Mouse (Mus musculus) lung, postnatal 25 days (tissue): ENCODE measurements at regions not wholly inside any gene's neighbourhood (a gene's known extent, or its start where the extent isn't known, plus 50 kb on each side); places are given as distances from the start of the nearest gene placed in this dataset.

Experiments
- DNase-seq: peaks from one replicate; pipeline ENCODE4 v3.0.0; 2022; ENCODE audit warnings: low spot score

DNA sequence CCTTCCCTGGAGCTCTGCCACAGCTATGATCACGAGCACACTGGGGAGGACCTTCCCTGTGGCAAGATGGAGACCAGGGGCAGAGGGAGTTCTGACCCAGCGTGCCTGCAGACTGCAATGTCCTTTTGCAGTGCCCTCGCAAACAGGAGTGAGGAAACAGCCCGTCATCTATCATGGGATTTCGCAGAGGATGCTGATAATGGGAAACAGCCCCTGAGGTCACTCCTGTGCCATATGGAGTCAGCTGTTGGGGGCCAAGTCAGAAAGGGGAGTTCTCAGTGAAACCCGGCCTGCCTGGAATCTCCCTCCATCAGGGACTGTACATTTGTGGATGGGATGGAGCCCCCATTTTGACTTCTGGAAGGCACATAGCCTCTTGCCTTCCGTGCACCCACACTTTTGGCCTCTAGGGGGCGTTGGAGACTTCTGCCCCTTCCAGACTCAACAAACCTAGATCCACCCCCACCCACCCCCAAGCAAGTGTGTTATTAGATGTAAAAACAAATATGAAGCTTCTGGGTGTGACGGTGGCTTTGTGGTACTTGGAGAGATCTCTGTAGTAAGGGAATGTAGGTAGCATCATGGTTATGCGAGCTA is 98.1 kb downstream of the Kdr start:
- DNase-seq: no peak

DNA sequence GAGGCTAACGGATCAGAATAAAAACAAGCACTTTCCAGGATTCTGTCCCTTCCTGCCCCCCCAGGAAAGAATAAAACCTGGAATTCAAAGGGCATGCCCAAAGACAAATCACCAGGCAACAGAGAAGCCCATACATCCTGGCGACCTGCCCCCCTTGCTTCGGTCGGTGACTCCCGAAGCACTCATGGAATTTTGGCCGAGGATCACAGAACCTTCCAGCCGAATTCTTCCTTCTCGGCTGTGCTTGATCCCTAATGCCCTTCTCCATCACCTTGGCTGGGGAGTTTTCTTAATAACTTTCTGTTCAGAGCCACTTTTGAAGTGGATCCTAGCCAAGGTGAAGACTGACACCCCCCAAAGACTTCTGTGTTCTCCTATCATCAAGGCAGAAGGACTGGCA is 99.9 kb downstream of the Kdr start:
- DNase-seq: peak; percentile 10

DNA sequence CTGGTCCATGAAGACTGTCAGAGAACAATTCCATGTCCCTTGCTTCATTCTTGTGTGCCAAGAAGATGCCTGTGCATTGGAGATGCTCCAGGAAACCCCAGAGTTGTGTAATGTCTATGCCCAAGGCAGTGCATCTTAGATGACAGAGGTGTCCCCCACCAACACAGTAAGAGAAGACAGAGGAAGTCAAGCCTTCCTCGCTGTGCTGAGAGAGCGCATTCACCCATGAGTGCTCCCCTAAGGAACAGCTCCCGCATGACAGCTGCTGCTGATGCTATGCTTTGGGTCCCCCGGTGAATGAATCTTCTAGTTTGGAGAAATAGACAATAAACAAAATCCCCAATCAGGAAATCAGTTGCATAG is 100.7 kb downstream of the Kdr start:
- DNase-seq: no peak

DNA sequence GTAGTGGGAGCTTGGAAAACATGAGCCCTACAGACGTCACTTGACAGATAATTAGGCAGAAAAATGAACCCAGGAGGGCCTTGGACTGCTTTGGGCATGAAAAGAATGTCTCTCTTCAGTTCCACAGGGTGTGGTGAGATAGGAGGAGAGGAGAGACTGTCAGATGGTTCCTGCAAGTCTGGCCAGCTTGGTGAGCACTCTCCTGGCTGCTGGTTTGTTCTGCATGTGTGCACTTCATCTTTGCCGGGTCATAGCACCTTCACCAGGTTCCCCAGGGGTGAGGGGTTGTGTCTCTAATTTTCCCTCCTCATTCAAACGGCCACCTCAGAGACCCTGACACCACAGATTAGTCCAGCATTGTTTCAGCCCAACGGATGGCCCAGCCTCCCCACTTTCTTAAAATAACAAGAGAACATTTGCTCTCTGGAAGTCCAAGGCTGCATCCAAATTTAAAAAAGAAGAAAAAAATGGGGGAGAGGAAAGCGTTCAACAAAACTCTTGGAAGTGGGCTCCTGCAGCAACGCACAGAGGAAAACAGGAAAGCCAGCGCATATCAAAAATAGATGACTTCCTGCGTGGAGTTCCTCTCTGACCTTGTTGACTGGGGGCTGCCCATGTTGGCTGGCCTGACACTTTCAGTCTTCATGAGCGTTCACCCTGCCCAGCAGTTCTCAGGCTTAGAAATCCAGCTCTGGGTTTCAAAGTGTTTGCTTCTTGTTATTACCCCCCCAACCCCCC is 101.2 kb downstream of the Kdr start:
- DNase-seq: peak; percentile 10

DNA sequence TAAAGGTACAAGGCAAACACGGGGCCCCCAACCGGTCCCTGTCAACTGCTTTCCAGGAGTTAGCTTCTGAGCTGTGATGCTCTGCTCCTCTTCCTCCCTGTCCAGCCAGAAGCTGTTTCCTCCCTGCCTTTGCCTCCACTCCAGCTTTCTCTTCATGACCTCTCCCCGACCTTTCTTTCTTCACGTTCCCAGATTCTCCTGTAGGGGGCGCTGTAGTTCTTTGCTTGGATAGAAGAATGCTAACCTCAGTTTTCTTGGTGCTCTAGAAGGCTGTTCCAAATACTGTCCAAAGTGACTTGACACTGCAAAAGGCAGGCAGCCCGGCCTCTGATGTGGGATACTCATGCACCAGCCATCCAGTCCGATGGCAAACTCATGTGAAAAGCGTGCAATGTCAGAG is 107.1 kb downstream of the Kdr start:
- DNase-seq: peak; percentile 81

DNA sequence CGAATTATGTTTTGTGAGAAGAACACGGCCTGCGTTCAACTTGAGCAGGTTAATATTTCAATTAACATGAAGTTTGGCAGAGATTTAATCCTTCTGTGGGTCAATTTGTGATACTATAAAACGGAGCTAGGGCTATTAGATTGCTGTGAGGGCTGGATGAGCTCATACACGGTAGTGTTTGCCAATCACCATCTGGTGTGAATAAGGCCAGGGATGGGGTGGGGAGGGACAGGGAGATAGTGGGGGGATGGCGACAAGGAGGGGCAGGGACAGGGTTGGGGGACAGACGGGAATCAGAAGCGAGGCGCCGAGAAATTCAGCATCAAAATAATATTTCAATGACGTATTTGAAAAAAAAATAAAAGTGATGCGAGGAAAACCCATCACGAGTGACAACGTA is 107.6 kb downstream of the Kdr start:
- no peak for DNase-seq

DNA sequence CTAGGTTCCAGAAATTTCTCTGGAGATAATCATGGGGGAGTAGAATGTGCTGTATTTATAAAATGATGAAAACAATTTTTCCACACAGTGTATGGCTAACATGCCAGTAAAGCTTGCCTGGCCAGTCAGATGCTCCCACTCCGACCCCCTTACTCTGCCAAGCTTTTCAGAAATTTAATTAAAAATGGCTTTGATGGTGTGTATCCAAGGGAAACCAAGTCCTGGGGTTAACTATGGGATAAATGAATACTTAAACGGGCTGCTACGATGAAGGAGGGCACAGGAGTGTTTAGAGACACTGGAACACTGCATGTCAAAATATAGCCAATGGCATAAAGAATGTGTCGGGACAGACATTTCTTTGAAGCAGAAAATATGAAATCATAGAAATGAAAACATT is 108.7 kb downstream of the Kdr start:
- no peak for DNase-seq

DNA sequence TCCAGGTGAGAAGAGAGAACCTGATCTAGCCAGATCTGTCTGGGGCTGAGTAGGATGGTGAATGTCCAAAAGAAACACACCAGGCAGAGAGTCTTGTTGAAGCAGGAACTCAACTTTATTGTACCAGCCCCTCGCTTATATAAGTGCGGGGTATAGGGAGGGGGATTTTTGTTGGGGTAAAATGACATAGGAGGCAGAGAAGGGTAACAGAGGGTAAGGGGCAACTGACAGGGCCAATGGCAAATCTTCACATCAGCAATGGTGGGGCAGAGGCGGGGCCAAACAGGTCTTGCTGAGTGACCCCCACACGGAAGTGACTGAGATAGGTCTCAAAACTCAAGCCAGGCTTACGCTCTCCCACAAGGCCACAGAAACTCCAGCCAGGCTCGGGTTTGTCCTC is 113.2 kb downstream of the Kdr start:
- no peak for DNase-seq

DNA sequence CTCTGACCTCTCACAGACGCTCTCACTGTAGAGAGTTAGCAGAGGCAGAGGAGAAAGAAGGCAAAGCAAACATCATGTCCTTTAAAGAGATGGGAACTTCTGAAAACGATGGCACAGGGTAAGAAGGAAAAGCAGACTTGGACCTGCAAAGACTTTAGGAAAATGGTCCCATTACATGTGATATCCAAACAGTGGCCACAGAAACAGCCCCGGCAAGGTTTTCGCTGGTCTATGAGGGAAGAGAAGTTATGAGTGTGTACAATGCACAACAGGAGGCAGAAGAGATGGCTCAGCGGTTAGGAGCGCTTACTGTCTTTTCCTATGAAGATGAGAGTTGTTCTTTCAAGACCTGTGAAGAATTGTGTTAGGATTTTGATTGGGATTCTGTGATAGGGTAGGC is 114.9 kb downstream of the Kdr start:
- no peak for DNase-seq

DNA sequence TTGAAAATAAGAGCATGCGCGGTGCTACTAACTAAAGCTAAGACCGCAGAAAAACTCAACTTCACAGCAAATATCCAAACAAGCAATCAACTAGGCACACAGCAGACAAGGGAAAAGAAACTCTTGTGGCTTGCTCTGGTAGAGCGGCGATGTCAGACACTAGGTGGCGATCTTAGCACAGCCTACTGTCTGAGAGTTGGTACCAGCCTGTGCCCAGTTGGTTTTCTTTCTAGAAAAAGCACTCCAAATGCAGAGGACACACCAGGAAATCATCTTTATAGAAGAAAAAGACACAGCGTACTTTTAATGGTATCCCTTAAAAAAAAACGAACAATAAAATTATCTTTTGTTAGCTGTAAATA is 115.6 kb downstream of the Kdr start:
- peak; percentile 29 for DNase-seq

DNA sequence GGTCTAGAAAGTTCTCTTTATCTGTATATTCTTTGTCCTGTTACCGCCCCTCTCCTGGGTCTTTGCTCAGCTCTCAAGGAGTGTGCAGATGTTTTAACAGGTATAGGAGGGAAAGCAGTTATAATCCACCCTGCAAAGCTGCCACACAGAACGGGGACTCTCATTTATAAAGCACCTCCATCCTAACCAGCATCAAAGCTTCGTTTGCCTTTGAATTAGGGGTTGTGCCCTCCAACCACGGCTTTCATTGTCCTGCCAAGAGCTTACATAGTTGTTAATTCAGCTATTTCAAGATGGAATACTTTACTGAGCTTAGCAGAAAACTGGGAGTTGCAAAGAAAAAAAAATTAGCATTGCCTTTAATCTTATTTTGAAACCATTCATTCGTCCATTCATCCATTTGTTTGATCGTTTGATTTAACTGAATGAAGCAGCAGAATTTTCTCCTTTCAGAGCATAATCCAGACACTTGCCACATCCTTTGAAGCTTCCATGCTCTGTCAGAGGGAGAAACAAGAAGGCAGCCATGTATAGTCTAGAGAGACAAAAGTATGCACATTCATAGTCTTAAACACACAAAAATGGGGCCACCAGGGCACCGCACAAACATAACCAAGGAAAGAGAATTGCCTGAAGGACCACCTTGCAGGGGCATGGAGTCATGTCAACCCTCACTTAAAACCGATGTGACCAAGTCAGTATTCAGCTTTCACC is 116.2 kb downstream of the Kdr start:
- DNase-seq: no peak

DNA sequence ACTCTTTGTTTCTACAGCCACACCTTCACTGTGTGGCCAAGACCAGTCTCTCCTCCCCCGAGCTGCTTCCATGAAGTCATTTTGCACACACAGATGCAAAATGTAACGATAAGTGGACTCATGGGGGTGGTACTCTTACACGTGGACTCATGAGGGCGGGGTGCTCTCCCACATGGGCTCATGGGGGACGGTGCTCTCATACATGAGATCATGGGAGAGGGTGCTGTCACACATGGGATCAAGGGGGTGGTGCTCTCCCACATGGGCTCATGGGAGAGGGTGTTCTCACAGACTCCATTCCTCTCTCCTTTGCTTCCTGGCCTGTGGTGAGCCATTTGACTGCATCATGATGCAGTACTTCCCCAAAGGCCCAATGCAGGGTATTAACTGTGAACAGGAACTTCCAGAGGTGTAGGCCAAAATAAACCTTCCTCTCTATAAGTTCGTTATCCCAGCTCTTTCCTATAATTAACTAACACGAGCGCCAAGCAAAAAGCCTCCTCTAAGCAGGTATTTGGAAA is 118.9 kb downstream of the Kdr start:
- no peak for DNase-seq

DNA sequence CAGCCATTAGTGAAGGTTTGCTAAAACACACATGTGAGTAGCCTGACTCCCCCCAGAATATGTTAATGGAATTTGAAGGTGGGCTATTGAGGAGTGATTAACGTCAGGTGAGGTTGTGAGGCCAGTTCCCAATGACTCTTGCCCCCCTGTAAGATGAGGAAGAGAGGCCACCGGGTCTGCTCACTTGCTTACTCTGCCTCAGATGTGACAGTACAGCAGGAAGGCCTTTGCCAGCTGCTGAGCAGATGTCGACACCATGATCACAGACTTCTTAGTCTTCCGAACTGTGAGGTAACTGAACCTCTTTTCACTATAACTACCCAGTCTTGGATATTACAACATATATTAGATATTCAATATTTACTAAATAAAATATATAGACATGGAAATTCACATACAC is 127.4 kb downstream of the Kdr start:
- DNase-seq: no peak

DNA sequence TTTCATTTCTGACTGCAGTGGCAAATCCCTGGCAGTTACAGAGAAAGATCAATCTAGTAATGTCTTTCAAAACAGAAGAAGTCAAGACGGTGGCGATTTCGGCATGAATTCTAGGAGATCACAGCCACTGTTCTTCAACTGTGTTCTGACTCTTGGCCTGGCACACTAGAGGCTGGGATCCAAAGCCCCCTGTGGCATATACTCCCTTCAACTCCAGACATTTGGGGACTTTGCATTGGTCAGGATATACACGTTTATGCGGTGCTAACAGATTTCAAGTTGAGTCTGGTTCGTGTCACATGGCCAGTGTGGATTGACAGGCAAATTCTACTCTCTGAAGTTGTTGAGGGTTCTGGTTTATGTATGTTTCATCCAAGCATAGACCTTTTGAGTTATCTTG is 130.3 kb downstream of the Kdr start:
- DNase-seq: no peak

DNA sequence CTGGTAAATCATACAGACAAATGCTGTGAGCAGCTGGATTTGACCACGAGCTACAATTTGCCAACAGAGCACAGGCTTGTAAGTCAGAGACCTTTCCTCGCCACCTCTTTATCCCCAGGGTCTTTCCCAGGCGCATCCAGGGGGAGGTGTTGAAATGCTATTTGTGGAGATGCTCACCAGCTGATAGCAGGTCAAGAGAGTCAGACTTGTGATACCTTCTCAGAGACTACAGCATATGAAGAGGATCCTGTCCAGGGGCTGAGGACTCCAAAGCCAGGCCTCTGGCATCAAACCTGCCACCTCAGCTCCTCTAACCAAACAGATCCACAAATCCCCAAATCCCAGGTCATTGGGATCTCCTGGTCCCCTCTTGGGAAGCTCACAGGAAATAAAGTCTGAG is 130.9 kb downstream of the Kdr start:
- no peak for DNase-seq

DNA sequence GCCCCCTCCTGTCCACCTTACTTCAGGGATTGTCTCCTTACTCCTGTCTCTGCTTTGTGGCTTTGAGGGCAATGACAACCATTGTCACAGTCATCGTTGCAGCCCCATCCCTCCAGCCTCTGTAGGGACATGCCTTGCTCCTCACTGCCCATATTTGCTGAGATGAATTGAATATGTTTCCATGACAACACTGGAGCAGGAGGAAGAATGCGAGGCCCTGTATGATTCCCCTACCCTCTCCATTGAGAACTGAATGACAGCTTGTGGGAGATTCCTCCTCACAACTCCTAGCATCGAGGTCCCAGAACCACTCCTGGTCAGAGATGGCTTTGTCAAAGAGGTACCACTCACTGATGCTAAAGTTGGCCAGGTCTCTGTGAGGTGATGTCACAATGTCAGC is 132.2 kb downstream of the Kdr start:
- no peak for DNase-seq

DNA sequence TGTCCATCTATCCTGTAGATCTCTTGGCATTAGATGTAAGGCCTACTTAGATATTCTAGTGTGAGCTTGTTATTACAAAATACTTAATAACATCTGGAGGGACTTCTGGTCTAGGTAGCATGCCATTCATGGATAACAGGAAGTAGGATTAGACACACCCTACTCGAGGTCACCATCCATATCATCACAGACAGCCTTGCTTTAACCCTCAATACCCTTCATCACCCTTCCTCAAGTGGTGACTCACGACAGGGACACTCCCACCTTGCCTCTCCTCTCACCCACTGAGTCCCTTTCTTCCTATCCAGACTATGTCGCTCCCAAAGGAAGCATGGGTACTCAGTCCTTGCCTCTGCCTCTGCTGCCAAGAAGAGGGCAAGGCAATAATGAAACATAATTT is 134.5 kb downstream of the Kdr start:
- no peak for DNase-seq

DNA sequence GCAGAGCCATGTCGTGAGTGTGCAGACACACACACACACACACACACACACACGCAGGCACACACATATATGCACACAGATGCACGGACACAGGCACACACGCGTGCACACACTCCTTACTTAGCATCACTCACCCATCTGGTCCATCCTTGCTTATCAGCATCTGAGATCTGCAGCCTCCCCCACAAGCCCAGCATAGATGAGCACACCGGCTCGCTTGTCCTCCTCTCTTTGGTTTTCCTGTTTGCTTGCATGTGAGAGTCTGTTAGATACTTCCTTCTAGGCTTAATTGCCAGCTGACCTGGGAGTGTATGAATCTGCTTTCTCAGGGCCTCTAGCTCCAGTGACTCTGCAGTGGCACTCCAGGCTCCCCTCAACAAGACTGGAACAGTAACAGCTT is 137.8 kb downstream of the Kdr start:
- DNase-seq: no peak

DNA sequence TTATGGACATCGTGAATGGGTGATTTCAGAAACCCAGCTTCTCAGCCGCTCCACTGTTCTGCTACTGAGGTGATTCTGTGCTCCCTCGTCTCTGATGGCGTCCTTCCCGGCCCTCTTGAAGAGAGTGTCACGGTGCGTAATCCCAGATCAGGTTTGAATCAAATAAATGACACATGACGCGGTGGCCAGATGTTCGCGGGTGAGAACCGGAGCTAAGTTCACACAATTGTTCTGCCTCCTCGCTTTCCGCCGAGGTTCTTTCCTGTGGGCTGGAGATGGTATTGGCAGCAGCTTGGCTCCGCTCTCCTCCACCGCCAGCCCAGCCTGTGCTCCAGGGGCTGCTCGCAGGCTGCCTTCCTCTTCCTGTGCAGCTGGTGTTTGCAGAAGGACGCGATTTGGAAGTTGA is 142.7 kb downstream of the Kdr start:
- DNase-seq: peak; percentile 72

DNA sequence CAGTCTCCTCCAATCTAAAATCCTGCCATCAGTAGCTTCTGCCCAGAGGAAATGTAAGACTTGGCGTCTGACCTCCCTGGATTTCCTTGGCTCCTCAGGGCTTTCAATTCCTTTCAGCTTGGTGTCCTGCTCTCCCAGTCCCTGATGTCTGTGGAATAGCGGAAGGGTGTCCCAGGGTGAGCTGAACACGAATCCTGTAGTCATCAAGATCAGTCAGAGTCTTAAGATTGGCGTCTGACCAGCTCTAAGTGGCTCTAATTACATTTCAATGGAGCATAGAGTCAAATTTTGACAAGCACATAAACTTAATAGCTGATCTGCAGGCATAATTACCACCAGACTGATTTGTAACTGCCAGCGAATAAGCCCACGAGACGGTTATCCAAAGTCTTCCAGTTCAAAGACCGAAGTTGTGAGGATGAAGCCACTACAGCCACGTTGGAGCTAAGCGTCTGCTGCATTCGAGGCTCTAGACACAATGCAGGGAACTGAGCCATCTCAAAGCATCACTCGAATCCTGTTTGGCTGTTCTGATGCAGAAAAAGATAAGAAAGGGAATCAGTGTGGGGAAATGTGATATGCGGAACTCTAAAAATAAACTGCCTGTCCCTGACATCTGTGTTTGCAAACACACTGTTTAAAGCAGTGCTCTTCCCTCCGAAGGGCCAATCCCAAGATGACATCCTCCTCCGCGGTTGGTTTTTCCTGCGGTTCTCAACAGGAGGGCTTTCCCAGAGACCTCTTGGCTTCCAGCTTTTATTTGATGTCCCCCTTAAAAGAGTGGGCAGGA is 143.3 kb downstream of the Kdr start:
- DNase-seq: peak; percentile 70

DNA sequence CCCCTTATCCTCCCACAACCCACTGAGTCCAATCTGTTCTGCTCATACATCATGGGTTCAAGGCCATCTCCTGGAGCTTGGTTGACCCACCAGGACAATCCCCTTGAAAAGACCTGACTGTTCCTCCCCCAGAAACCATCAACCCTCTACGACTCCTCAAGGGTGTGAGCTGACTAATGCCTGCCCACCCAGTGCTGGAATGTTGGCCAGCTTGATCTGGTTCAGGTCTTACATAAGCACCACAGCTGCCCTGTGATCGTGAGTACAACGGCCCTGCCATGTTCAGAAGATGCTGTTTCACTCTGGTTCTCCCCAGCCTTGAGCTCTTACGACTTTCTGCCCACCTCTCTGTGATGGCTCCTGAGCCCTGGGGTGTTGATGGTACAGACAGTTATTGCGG is 145.9 kb downstream of the Kdr start:
- no peak for DNase-seq

DNA sequence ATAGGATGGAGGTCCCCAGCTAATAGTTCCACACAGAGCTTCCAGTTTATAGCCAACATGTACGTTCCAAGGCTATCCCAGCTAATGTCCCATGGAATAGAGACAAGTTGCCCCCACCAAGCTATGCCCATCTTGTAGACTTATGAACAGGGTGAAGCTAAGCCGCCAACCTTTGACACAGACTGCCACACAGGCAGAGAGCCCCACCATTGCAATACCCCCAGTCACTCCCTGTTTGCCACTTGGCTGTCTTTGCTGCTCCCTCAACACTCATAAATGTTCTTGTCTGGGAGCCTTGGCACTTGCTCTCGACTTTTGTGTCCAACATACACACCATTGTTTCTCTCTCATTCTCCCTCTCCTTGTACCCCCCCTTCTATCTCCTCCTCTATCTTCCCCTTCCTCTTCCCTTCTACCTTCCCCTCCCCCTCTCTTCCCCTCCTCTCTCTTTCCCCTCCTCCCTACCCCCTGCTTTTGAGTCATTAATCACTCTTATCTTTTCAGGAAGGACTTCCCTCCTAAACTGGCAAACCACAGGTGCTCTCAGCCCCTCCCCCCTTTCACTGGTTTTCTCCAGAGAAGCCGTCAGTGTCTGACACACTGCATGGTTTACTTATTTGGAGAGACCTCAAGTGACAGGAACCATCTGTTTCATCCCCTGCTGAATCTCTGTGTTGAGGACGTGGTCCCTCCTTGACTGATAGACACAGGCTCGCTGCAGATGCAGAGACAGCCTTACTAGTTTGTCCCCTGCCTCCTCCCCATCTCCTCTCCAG is 148.2 kb downstream of the Kdr start:
- no peak for DNase-seq
